Mouse (Mus musculus): ENCODE data around the gene Orm3. TPM values are rescaled to one million over a fixed set of nuclear protein-coding genes. Genes with fewer than 3 reads are reported as not detected.

Orm3 gene
- total and polyA plus RNA-seq, 3 experiments, result 0.30 TPM; not detected in 2

DNA sequence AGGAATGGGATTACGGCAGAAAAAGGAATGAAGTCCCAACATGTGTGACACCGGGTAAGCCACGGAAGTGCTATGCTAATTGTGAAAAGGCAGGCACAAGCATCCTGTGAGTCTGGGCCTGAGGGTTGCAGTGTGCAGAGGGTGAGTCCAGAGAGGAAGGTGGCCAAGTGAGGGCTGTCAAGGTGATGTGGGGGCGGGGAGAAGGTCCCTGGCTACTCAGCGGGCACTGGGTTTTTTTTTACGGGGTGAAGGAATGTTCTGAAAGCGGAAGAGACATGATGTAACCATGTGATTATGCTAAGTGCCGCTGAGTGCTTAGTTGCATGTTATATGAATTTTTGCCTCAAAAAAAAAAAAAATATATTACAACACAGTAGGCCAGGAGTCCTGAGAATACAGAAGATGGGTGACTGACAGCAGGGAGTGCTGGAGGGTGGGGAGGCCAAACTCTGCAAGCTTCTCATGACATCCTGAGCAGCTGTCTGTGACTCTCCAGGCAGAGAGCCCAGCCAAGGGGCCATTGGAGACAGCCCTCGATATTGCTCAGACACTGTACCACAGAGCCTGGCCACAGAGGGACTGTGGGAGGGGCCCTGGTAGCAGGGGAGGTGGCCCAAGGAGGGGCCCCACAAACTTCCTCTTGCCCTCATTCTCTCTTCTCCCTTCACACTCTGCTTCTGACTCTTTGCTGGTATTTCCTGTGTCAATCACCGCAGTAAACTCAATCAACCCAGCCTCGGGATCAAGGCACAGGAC, 43.1 kb downstream of the Orm3 start (continued):
- TF ChIP-seq IRF4 (IDR thresholded peaks at IDR 0.05; ENCODE audit: low read depth, low read length), result peak; percentile 85
- peak; percentile 90 for TF ChIP-seq MAZ (IDR thresholded peaks at IDR 0.05; ENCODE audit: low read depth, low read length)
- TF ChIP-seq TBP (conservative IDR thresholded peaks at IDR 0.05; ENCODE audit: low read depth, low read length), result peak; percentile 71; the same call in 1 of the 2 replicates
- TF ChIP-seq MAX (IDR thresholded peaks at IDR 0.05; ENCODE audit: low read length), result peak; percentile 43; the same call in 1 of the 2 replicates
- TF ChIP-seq SMC3 (IDR thresholded peaks at IDR 0.05; ENCODE audit: low read depth, low read length), result no peak
- TF ChIP-seq TCF12 (IDR thresholded peaks at IDR 0.05; ENCODE audit: low read depth, low read length), result peak; percentile 66
- TF ChIP-seq MEF2A (IDR thresholded peaks at IDR 0.05; ENCODE audit: borderline replicate concordance, low read depth, low read length), result no peak
- TF ChIP-seq RAD21 (IDR thresholded peaks at IDR 0.05; ENCODE audit: low read depth, low read length), result no peak; the same call in 1 of the 2 replicates
- no peak for TF ChIP-seq HCFC1 (IDR thresholded peaks at IDR 0.05; ENCODE audit: low read depth, low read length)
- TF ChIP-seq CHD1 (IDR thresholded peaks at IDR 0.05; ENCODE audit: low read depth, low read length), result peak; percentile 42; the same call in 1 of the 2 replicates
- no peak for TF ChIP-seq ZC3H11A (IDR thresholded peaks at IDR 0.05; ENCODE audit: low read depth, low read length)
- TF ChIP-seq BHLHE40 (IDR thresholded peaks at IDR 0.05; ENCODE audit: low read depth, low read length), result peak; percentile 35; the same call in 1 of the 2 replicates

GRCm38 (mm10) chr4:63399691-63400270, 43.8 kb downstream of the Orm3 start:
- Histone ChIP-seq H3K4me2 (ENCODE audit: insufficient read depth, low read depth, poor library complexity, severe bottlenecking) (peak overlapping the region; percentile 85), H3K79me2 (replicated peaks; ENCODE audit: control insufficient read depth, extremely low read depth, insufficient read depth, poor library complexity, severe bottlenecking) (peaks cover 84% of the 10 kb centered on the region), H3K4me1 (ENCODE audit: control insufficient read depth in 1 of 2, insufficient read depth in 2 of 2) (peaks cover 31 to 78% of the 10 kb centered on the region in 2 experiments), H3K4me3 (replicated peaks in 1 of 3; ENCODE audit: low read depth in 2 of 3, low read length in 2 of 3, poor library complexity in 1 of 3) (peak overlapping the region; percentile 37 to 69 (median 42)), H3K9ac (ENCODE audit: insufficient read depth, low read depth) (peak overlapping the region; percentile 70), H3K36me3 (replicated peaks in 1 of 2; ENCODE audit: control insufficient read depth in 1 of 2, insufficient read depth in 1 of 2, low read length in 1 of 2) (peaks cover 43 to 49% of the 10 kb centered on the region in 2 experiments), H3K27me3 (replicated peaks) (no peaks in the 10 kb centered on the region), H3K27ac (ENCODE audit: insufficient read depth, low read depth) (peak overlapping the region; percentile 95), H3K9me3 (replicated peaks; ENCODE audit: low read length) (peaks cover 11% of the 10 kb centered on the region)
- in situ Hi-C loops (cut with MboI; ENCODE audit: low pct_ligation_motif_present, low pct_unique_long_range_greater_than_20kb, low sequenced_read_pairs) (loop anchor here (10.0 to 25.0 kb wide), 4 partner anchors 45 to 538 kb away; partner anchors contain the start of genes Orm3 and Tnfsf8), dilution Hi-C loops (cut with MboI; ENCODE audit: extremely low pct_ligation_motif_present, extremely low pct_unique_long_range_greater_than_20kb, low sequenced_read_pairs) (no loop called here)
- DNase-seq (ENCODE audit: extremely low read depth), result no peak
- no peak for TF ChIP-seq ZKSCAN1 (IDR thresholded peaks at IDR 0.05; ENCODE audit: borderline replicate concordance, low read depth, low read length)
- no peak for TF ChIP-seq MAX (IDR thresholded peaks at IDR 0.05; ENCODE audit: low read length)
- peak; percentile 14; the same call in 1 of the 2 replicates for TF ChIP-seq POLR2A (IDR thresholded peaks at IDR 0.05; ENCODE audit: low read depth, low read length)
- 0 out of 2 replicates have a peak, but pooled peaks have one; percentile 27 for TF ChIP-seq TCF12 (IDR thresholded peaks at IDR 0.05; ENCODE audit: low read depth, low read length)
- TF ChIP-seq RCOR1 (conservative IDR thresholded peaks at IDR 0.05; ENCODE audit: low read depth, low read length), result 0 out of 2 replicates have a peak, but pooled peaks have one; percentile 3
- TF ChIP-seq CTCF (conservative IDR thresholded peaks at IDR 0.05 in 1 of 2, IDR thresholded peaks at IDR 0.05 in 1 of 2; ENCODE audit: low read depth in 2 of 2, low read length in 2 of 2), result no peak

Data from CH12.LX (cell line).